Mouse (Mus musculus) adrenal gland, adult 8-10 months (tissue): ENCODE data around the gene Hells. TPM values are rescaled to one million over a fixed set of nuclear protein-coding genes. Genes with fewer than 3 reads are reported as not detected.

Experiments used
- DNase-seq: peaks from one replicate; pipeline ENCODE4 v3.0.0; 2022
- total RNA-seq, 4 experiments: library from RNA; stranded (reverse); gene quantifications; 2 replicates each; pipeline ENCODE4 v1.2.4; 2022

Hells gene
- 1 to 10 TPM; 3.0 to 4.5 (median 4.3) TPM for total RNA-seq

GRCm38 (mm10) chr19:38930788-38931565 is at the start of gene Hells:
TSS of gene Hells (plus strand) at chr19:38930915.
- DNase-seq: peak; percentile 65

- no peak for DNase-seq
These were observed 29.3 kb upstream of the Hells start for GRCm38 (mm10) chr19:38901146-38902135.

- DNase-seq: no peak
These were observed 28.2 kb upstream of the Hells start for GRCm38 (mm10) chr19:38902501-38902900.

DNA sequence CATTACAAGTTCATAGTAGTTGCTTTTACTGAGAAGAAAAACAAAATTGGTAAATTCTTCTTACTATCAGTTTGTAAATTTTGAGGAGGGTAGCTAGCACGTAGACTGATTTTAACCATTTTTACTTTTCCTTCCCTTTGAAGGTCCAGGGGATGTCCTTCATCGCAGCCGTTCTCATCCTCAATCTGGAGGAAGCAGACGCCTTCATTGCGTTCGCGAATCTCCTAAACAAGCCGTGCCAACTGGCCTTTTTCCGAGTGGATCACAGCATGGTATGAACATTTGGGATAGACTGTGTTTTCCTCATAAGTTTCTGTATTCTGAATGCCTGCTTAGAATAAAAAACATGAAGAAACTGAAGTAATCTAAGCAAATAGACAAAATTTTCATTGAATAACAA is 16.9 kb upstream of the Hells start:
- no peak for DNase-seq

- no peak for DNase-seq
These were observed 15.8 kb upstream of the Hells start for GRCm38 (mm10) chr19:38914926-38915325.

DNA sequence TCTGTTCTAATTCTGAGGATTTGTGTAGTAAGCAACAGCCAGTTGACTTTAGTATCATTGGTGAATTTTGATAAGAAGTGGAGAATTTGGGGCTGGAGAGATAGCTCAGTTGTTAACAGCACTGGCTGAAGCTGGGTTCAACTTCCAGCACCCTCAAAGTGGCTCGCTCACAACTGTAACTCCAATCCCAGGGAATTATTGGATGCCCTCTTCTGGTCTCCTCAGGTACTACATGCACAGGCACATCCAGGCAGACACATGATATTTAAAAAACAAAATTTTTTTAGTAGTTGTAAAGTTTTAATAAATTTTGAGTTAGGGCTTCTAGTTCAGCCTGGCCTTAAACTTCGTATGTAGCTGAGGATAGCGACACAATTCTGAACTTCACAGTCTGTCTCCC is 15.0 kb upstream of the Hells start:
- no peak for DNase-seq

DNA sequence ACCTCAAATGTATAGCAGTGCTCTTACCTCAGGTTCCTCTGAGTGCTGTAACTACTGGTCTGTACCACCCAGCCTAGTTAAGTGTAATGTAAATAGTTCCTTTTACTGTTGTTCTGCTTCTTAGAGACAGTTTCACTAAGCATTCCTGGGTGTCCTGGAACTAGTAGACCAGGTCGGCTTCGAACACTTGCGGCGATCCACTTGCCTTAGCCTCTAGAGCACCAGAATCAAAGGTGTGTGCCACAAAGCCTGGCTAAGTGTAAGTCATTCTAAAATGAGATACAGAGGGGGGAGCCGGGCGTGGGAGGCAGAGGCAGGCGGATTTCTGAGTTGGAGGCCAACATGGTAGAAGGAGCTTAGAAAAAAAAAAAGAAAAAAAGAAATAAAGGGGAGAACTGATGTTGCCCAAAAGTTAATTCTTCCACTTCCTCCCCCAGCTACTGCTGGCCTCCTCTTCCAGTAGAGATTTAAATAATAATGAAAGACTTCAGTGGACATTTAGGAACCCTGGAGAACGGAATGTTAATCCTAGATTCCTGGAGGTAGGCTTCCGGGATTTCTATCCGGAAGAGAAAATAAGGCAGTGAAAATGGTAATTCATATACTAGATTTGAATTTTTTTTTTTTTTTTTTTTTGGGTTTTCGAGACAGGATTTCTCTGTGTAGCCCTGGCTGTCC is 2.1 kb upstream of the Hells start:
- DNase-seq: no peak

- no peak for DNase-seq
These were observed 1.1 kb upstream of the Hells start for GRCm38 (mm10) chr19:38929471-38930251.

DNA sequence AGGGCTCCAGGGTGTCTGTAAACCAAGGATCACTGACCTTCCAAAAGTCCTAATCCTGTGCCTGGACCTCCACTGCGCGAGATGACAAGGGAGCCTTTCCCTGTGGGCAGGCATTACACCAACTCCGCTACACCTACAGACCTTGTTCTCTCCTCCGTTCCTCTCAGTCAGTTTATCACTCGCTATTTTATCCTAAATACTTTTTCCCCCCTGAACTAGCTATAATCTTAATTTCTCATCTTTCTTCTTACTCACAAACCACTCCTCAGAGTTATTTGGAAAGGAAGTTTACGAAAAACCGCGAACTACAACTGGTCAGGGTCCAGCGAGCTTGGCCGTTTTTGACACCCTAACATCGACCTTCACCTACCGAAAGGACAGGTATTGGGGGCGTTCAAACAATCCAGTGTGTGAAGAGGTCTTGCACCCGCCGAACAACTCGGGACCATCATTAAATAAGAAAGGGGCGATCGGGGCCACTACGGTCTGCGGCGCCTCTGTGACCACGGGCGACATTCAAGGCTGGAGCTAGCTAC is 395 bp upstream of the Hells start:
- no peak for DNase-seq

DNA sequence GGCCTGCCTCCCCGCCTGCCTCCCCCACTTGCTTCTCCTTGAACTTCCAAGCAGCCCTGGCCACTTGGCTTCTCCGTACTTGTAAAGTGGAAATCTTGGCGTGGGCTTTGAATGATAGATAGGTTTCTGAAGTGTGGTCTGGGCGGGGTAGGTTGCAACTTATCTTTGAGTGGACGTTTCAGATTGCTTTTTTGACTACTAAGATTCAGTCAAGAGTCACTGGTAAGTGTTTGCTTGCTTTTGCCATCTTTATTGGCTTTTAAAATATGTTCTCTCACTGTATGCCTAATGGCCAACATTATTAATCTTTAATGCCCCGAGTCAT is 813 bp downstream of the Hells start:
- DNase-seq: no peak

GRCm38 (mm10) chr19:38944590-38945307 is 14.0 kb downstream of the Hells start:
- no peak for DNase-seq

DNA sequence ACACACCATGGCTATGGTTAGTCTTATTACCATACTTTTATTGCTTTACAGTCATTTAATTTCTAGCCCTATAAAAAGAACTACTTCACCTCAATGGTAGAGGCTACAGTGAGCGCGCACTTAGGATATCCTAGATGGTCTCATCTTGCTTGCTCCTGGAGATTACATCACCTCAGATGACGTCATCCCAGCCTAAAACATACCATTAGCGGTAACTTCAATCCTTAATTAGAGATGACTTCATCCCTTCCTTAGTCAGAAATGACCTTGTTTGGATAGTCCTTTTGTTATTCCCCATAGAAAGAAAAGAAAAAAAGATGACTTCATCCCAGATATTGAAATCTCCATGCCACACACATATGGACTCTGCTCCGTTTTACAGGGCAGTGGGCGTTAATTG is 40.0 kb downstream of the Hells start:
- DNase-seq: no peak

DNA sequence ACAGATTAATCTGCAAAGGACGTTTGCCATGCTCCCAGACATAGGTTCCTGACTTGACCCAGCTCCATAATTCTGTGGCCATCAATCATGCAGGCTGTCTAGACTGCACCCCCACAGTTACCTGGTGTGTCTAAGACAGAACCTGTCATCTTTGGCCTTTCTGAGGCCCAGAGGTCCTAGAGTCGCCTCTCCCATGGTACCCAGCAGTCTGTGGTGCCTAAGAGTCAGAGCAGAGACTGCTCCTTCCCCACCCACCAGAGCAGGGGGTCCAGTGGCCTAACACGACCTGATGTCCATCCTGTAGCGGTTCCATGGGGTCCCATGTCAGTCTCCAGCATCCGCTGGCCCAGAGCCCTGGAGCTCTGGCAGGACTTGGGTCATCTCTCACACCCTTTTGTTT is 41.9 kb downstream of the Hells start:
- no peak for DNase-seq

DNA sequence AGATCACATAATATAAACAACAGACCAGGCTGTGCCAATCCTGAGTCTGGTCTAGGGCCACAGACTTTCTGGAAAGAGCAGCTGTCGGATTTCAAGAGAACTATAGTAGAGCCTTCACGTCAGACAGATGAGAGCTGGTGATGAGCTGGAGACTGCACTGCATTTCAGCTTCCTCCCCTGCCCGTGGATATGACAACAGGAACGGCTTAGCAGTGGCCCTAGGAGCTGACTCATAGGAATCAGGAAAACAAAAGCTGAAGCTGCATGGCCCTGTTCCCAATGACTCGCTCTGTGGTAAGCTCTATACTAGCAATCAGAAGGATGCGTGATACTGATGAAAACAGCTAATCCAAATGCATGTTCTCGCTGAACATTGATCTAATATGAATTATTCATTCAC is 43.0 kb downstream of the Hells start:
- DNase-seq: peak; percentile 11

DNA sequence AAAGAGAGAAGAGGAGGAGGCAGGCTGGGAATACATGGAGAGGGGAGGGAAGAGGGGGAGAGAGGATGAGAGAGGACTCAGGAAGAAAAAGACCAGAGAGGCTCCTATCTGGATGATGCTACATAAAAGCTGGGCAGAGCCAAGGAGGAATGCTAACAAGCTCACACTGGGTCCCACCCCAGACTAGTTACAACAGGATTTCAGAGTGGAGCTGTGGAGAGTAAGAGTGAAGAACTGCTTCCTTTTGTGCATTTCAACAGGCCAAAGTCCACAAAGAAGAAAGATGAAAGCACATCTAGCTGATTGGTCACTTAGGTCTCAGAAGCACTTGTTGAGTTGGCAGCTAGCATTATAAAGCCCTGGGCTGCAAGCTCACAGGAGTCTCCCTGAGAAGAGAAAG is 45.6 kb downstream of the Hells start:
- DNase-seq: no peak

- DNase-seq: peak; percentile 22
These were observed 51.3 kb downstream of the Hells start for GRCm38 (mm10) chr19:38981966-38982365.

DNA sequence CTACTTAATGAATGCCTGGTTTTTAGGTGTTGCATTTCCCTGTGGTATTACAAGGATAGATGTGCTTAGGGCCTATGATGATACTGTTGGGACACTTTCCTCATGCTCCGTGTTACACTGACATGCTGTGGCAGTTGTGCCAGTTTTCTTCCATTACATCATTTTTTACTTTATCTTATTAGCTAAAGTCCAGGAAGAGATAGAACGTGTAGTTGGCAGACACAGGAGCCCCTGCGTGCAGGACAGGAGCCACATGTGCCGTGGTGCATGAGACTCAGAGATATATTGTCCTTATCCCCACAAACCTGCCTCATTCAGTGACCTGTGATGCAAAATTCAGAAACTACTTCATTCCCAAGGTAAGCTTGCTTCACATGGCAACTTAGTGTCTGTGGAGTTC is 67.5 kb downstream of the Hells start:
- no peak for DNase-seq

GRCm38 (mm10) chr19:38998676-38999075 is 68.0 kb downstream of the Hells start:
- no peak for DNase-seq

DNA sequence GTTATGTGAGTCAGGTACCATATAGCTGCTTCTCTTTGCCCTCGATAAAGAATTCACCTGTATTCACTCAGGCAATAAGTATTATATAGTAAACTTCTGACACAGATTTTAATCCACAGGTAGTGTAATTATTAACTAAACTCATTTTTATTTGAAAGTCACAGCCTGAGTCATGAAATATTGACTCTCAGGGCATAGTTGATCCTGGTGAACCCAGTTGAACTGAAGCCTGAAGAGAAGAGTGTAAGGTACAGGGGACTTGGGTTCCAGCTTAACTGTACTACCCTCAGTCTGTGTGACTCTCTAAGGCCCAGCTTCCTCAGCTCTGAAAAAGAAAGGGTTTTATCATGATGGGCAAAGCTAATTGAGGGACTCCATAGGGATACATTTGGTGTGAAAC is 74.4 kb downstream of the Hells start:
- DNase-seq: no peak

DNA sequence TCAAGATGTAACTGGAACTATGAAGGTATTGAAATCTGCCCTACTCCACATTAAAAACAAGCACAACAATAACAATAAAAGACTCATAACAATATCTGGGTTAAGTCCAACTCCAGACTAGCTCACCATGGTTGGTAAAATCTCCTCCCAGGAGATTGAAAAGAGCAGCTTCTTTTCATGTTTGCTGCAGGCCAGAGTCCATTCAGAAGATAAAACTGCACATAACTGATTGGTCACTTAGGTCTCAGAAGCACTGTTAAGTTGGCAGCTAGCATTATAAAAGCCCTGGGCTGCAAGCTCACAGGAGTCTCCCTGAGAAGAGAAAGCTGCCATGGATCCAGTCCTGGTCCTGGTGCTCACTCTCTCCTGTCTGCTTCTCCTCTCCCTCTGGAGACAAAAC is 76.0 kb downstream of the Hells start, which contains the start of gene Cyp2c55:
TSS of gene Cyp2c55 (plus strand) at position 305 of the 400 bp plus-strand sequence.
- no peak for DNase-seq
